Mouse (Mus musculus) adrenal gland, postnatal 4 days (tissue): ENCODE measurements around the gene Gm17175. TPM values are rescaled to one million over a fixed set of nuclear protein-coding genes. Genes with fewer than 3 reads are reported as not detected.
"Not testable (repeated sequence)": the region's sequence is repeated elsewhere in the genome, so short reads cannot be mapped to it uniquely, and the experiment has no call there.

Source experiments
- DNase-seq, 2 experiments: peaks; one replicate each; pipeline ENCODE4 v3.0.0; 2021 to 2022; ENCODE audit warnings: low spot score in 2 of 2, mixed read lengths in 2 of 2
- long read RNA-seq, 2 experiments: library from polyadenylated mRNA; stranded (forward); transcript quantifications; one replicate each; pipeline ENCODE4 v2.0.0; 2021
- total RNA-seq, 2 experiments: library from RNA; stranded (reverse); gene quantifications; 2 replicates each; pipeline ENCODE4 v1.2.3; 2021

The Gm17175 gene
- total RNA-seq, result not detected
- long read RNA-seq, experiment 1, result 0 reads
- long read RNA-seq, experiment 2, result 0 reads

GRCm38 (mm10) chr14:51573963-51574362 is at the start of gene Gm17175:
Gene Gm17175, minus strand, starts transcription at chr14:51574063.
- DNase-seq, result not testable (repeated sequence)

DNA sequence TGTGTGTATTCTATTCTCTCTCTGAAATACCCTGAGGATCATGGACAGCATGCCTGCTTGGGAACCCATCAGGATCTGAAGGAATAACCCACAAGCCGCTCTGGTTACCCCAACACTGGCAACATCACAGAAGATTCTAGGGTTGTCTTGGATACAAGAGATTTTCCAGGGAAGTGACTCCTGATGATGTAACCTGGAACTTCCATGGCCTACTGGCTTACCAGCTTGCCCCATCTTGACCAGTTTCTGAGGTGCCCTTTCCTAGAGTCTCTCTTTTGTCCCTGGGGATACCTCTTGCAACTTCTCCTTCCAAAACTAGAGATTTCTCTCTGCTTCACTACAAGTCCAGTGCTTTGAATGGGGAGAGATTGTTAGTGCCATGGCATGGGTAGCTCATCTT is 37.3 kb upstream of the Gm17175 start, which contains the start of gene Gm17078:
Gene Gm17078 (minus strand): TSS at position 101 of the 400 bp plus-strand sequence.
- no peak for DNase-seq

DNA sequence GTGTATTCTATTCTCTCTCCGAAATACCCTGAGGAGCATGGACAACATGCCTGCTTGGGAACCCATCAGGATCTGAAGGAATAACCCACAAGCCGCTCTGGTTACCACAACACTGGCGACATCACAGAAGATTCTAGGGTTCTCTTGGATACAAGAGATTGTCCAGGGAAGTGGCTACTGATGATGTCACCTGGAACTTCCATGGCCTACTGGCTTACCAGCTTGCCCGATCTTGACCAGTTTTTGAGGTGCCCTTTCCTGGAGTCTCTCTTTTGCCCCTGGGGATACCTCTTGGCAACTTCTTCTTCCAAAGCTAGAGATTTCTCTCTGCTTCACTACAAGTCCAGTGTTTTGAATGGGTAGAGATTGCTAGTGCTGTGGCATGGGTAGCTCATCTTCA is 18.2 kb upstream of the Gm17175 start, which contains the start of gene Gm17174:
Gene Gm17174 (minus strand): TSS at position 101 of the 400 bp plus-strand sequence.
- not testable (repeated sequence) for DNase-seq

- DNase-seq, result no peak
These were observed 21.4 kb downstream of the Gm17175 start, which contains the start of gene Gm5622 for GRCm38 (mm10) chr14:51552490-51552889. Gene Gm5622, plus strand, starts transcription at chr14:51552790.

Other genes with a start within 250 kb of the Gm17175 start
- gene Gm7247, start 212.3 kb downstream of the Gm17175 start, total RNA-seq, result not detected
- not detected for gene Vmn2r88, start 163.2 kb downstream of the Gm17175 start, total RNA-seq
- not detected for gene Vmn2r89, start 122.2 kb downstream of the Gm17175 start, total RNA-seq
- gene Gm5622, start 21.3 kb downstream of the Gm17175 start, total RNA-seq, result not detected
- gene Gm17174, start 18.1 kb upstream of the Gm17175 start, total RNA-seq, result not detected
- gene Gm17078, start 37.2 kb upstream of the Gm17175 start, total RNA-seq, result not detected
- gene Gm4181, start 61.6 kb upstream of the Gm17175 start, total RNA-seq, result not detected
- not detected for gene Gm17079, start 121.4 kb upstream of the Gm17175 start, total RNA-seq
- gene Gm5800, start 143.1 kb upstream of the Gm17175 start, total RNA-seq, result not detected
- not detected for gene Ang4, start 199.5 kb upstream of the Gm17175 start, total RNA-seq
- gene AY358078, start 226.0 kb upstream of the Gm17175 start, total RNA-seq, result not detected